Mouse (Mus musculus): ENCODE measurements around the gene Brpf3. TPM values are rescaled to one million over a fixed set of nuclear protein-coding genes. Genes with fewer than 3 reads are reported as not detected.
A peak's percentile ranks its signal among the peaks of the same experiment; 100 is the strongest.

The Brpf3 gene
- polyA plus RNA-seq, 1 experiment from 2014 or later: 7.0 TPM

DNA sequence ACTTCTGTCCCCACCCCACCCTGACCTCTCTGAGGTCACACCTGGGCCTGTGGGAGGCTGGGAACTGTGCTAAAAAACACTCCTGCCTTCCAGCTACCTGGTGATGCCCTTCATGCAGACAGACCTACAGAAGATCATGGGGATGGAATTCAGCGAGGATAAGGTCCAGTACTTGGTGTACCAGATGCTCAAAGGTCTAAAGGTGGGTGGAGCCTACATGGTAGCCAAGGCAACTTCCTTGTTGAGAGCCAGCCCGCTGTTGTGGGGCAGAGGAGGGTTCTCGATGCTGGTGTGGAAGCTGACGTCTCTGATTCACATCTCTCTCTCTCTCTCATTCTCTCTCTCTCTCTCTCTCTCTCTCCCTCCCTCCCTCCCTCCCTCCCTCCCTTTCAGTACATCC is 25.7 kb upstream of the Brpf3 start:
- no peaks in the 10 kb centered on the region for H3K9me3 ChIP-seq (replicated peaks)
- no peak overlapping the region for H3K9ac ChIP-seq (replicated peaks)
- ATAC-seq (ENCODE audit: low FRiP score): no peak
- H3K27ac ChIP-seq (replicated peaks): no peak overlapping the region
- H3K4me3 ChIP-seq (replicated peaks): no peak overlapping the region
- peaks cover 15% of the 10 kb centered on the region for H3K27me3 ChIP-seq (replicated peaks)
- no peak overlapping the region for H3K4me2 ChIP-seq
- peaks cover 4% of the 10 kb centered on the region for H3K4me1 ChIP-seq
- H3K36me3 ChIP-seq: no peaks in the 10 kb centered on the region
- WGBS: 87% methylated on average over 4 of the region's 4 CpGs

- Histone ChIP-seq H3K4me2 (no peak overlapping the region), H3K4me3 (replicated peaks) (no peak overlapping the region), H3K9me3 (replicated peaks) (no peaks in the 10 kb centered on the region), H3K27ac (replicated peaks) (no peak overlapping the region), H3K27me3 (replicated peaks) (0 out of 2 replicates have a peak, but pooled peaks cover 2% of the 10 kb centered on the region), H3K9ac (replicated peaks) (no peak overlapping the region), H3K36me3 (no peaks in the 10 kb centered on the region), H3K4me1 (no peaks in the 10 kb centered on the region)
- no peak for ATAC-seq (ENCODE audit: low FRiP score)
- 92% methylated on average over 3 of the region's 3 CpGs for WGBS
Measured at GRCm38 (mm10) chr17:28776817-28777216, 24.1 kb upstream of the Brpf3 start.

GRCm38 (mm10) chr17:28777231-28778005 is 23.5 kb upstream of the Brpf3 start:
- Histone ChIP-seq H3K4me3 (replicated peaks) (no peak overlapping the region), H3K4me2 (no peak overlapping the region), H3K27me3 (replicated peaks) (no peaks in the 10 kb centered on the region), H3K9me3 (replicated peaks) (no peaks in the 10 kb centered on the region), H3K27ac (replicated peaks) (no peak overlapping the region), H3K9ac (replicated peaks) (no peak overlapping the region), H3K4me1 (no peaks in the 10 kb centered on the region), H3K36me3 (no peaks in the 10 kb centered on the region)
- 84% methylated on average over 16 of the region's 16 CpGs for WGBS
- ATAC-seq (ENCODE audit: low FRiP score): no peak

DNA sequence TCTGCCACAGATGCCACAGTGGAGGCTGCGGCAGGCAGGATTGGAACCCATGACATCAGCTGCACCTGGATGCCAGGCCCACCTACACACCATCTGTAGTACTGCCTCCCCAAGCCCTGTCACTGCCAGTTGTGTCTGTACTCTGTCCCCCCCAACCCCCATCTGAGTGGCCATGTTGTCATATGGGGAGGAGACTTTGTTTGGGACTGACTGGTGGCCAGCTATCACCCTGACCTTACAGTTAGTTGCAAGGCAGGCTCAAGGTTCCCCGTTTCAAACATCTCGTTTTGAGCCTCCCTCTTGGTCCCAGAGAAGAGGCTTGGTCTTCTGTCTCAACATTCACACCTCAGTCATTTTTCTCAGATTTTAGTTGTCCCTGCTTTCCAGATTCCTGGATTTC is 21.2 kb upstream of the Brpf3 start:
- 93% methylated on average over 3 of the region's 3 CpGs for WGBS
- H3K27me3 ChIP-seq (replicated peaks): no peaks in the 10 kb centered on the region
- no peaks in the 10 kb centered on the region for H3K9me3 ChIP-seq (replicated peaks)
- no peak overlapping the region for H3K4me3 ChIP-seq (replicated peaks)
- ATAC-seq (ENCODE audit: low FRiP score): no peak
- no peak overlapping the region for H3K4me2 ChIP-seq
- no peaks in the 10 kb centered on the region for H3K4me1 ChIP-seq
- H3K27ac ChIP-seq (replicated peaks): no peak overlapping the region
- no peak overlapping the region for H3K9ac ChIP-seq (replicated peaks)
- no peaks in the 10 kb centered on the region for H3K36me3 ChIP-seq

DNA sequence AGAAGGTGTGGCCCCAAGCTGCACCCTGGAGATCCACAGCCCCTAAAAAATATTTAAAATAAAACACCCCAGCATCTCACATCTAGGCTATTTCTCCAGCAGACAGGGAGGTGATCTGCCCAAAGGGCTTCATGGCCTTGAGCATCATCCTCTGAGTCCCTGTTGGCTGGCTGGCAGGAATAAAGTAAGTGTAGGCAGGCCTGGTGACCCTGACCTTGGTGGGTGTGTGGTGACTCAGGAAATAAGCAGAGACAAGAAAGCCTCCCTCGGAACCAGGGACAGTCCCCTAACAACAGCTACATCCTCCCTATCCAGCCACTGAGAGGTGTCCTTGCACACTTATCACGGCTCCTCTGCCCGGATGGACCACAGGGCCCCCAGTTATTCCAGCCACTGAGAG is 20.1 kb upstream of the Brpf3 start:
- no peak overlapping the region for H3K4me3 ChIP-seq (replicated peaks)
- 89% methylated on average over 3 of the region's 3 CpGs for WGBS
- no peak overlapping the region for H3K9ac ChIP-seq (replicated peaks)
- no peaks in the 10 kb centered on the region for H3K36me3 ChIP-seq
- no peaks in the 10 kb centered on the region for H3K27me3 ChIP-seq (replicated peaks)
- no peaks in the 10 kb centered on the region for H3K9me3 ChIP-seq (replicated peaks)
- H3K27ac ChIP-seq (replicated peaks): no peak overlapping the region
- no peak for ATAC-seq (ENCODE audit: low FRiP score)
- no peaks in the 10 kb centered on the region for H3K4me1 ChIP-seq
- H3K4me2 ChIP-seq: no peak overlapping the region

- H3K27ac ChIP-seq (replicated peaks): no peak overlapping the region
- H3K36me3 ChIP-seq: no peaks in the 10 kb centered on the region
- H3K4me2 ChIP-seq: no peak overlapping the region
- ATAC-seq (ENCODE audit: low FRiP score): no peak
- H3K9ac ChIP-seq (replicated peaks): no peak overlapping the region
- no peak overlapping the region for H3K4me3 ChIP-seq (replicated peaks)
- H3K4me1 ChIP-seq: no peaks in the 10 kb centered on the region
- 50% methylated on average over 9 of the region's 9 CpGs for WGBS
- H3K9me3 ChIP-seq (replicated peaks): no peaks in the 10 kb centered on the region
- H3K27me3 ChIP-seq (replicated peaks): no peaks in the 10 kb centered on the region
Measured at GRCm38 (mm10) chr17:28781290-28782045, 19.4 kb upstream of the Brpf3 start.

GRCm38 (mm10) chr17:28785036-28785435 is 15.9 kb upstream of the Brpf3 start:
- H3K36me3 ChIP-seq: no peaks in the 10 kb centered on the region
- no peaks in the 10 kb centered on the region for H3K4me1 ChIP-seq
- no peak overlapping the region for H3K9ac ChIP-seq (replicated peaks)
- H3K27ac ChIP-seq (replicated peaks): no peak overlapping the region
- no peak overlapping the region for H3K4me2 ChIP-seq
- no peaks in the 10 kb centered on the region for H3K9me3 ChIP-seq (replicated peaks)
- ATAC-seq (ENCODE audit: low FRiP score): no peak
- 87% methylated on average over 3 of the region's 3 CpGs for WGBS
- no peaks in the 10 kb centered on the region for H3K27me3 ChIP-seq (replicated peaks)
- no peak overlapping the region for H3K4me3 ChIP-seq (replicated peaks)

- no peaks in the 10 kb centered on the region for H3K4me1 ChIP-seq
- 96% methylated on average over 12 of the region's 12 CpGs for WGBS
- H3K27ac ChIP-seq (replicated peaks): no peak overlapping the region
- H3K27me3 ChIP-seq (replicated peaks): no peaks in the 10 kb centered on the region
- ATAC-seq (ENCODE audit: low FRiP score): no peak
- H3K9ac ChIP-seq (replicated peaks): no peak overlapping the region
- no peak overlapping the region for H3K4me2 ChIP-seq
- no peak overlapping the region for H3K4me3 ChIP-seq (replicated peaks)
- no peaks in the 10 kb centered on the region for H3K9me3 ChIP-seq (replicated peaks)
- H3K36me3 ChIP-seq: no peaks in the 10 kb centered on the region
Measured at GRCm38 (mm10) chr17:28787507-28787906, 13.4 kb upstream of the Brpf3 start.

- Histone ChIP-seq H3K27me3 (replicated peaks) (no peaks in the 10 kb centered on the region), H3K4me1 (peaks cover 19% of the 10 kb centered on the region), H3K36me3 (no peaks in the 10 kb centered on the region), H3K9me3 (replicated peaks) (no peaks in the 10 kb centered on the region), H3K27ac (replicated peaks) (no peak overlapping the region), H3K4me3 (replicated peaks) (no peak overlapping the region), H3K4me2 (no peak overlapping the region), H3K9ac (replicated peaks) (no peak overlapping the region)
- ATAC-seq (ENCODE audit: low FRiP score): no peak
- WGBS: 92% methylated on average over 4 of the region's 4 CpGs
Measured at GRCm38 (mm10) chr17:28797031-28797430, 3.9 kb upstream of the Brpf3 start.

DNA sequence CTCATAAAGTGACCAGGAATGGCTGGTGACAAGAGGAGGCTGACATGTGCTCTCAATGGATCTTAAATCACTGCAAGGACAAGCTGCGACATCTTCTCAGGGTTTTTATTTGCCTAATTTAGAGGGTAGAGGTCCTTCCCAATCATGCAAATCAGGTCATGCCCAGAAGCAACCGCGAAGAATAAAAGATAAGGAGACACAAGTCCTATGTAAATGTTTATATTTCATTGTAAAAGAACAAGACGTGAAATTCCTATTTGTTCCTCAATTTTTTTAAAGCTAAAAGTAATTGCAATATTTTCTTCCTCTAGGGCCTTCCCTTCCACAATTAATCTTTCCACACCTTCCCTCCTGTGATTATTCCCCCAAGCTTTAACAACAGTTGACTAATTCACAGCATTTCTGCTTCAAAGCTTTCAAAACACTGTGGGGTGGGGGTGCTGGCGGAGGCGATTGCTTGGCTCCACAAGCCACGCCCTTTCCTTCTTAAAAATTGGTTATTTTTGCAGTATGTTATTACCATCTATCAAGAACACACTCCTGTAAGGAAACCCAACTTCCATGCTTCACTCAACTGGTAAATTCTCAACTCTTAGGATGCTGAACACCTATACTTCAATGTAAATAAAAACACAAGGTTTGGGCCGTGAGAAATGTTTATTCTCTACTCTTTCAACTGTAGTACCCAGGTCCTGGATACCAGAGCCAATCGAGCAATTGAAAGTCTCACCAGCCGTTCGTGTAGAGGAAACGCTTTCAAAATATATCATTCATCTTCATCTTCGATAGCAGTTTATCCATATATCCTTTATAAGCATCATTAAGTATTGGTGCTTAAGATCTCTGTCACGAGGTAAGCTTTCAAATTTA is 1.4 kb upstream of the Brpf3 start:
- 9% methylated on average over 14 of the region's 14 CpGs for WGBS
- Histone ChIP-seq H3K9ac (replicated peaks) (0 out of 2 replicates have a peak overlapping the region, but pooled peaks have one; percentile 28), H3K27me3 (replicated peaks) (no peaks in the 10 kb centered on the region), H3K36me3 (no peaks in the 10 kb centered on the region), H3K9me3 (replicated peaks) (no peaks in the 10 kb centered on the region), H3K4me3 (replicated peaks) (peak overlapping the region; percentile 75), H3K4me1 (peaks cover 32% of the 10 kb centered on the region), H3K4me2 (peak overlapping the region; percentile 98), H3K27ac (replicated peaks) (peak overlapping the region; percentile 99; the same call in 1 of the 2 replicates)
- no peak for ATAC-seq (ENCODE audit: low FRiP score)

DNA sequence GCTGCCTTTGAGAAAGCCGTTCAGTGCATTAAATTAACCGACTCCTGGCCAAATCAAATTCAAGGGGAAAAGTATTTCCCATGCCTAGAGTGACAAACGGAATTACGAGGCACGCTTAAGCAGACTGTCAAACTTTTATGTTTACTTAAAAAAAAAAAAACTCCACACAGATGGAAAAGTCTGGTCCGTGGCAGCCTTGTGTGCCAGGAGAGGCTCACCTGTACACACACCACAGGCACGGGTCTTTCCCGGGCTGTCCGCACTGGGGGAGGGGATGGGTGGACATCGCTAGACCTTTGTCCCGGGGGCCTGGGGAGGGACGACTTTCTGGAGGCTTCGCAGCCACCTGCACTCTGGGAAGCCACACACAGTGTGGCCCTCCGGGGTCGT is 614 bp upstream of the Brpf3 start:
- H3K9ac ChIP-seq (replicated peaks): peak overlapping the region; percentile 96
- H3K9me3 ChIP-seq (replicated peaks): no peaks in the 10 kb centered on the region
- H3K27me3 ChIP-seq (replicated peaks): no peaks in the 10 kb centered on the region
- H3K4me1 ChIP-seq: peaks cover 32% of the 10 kb centered on the region
- under 1% methylated on average over 15 of the region's 15 CpGs for WGBS
- peak; percentile 21; the same call in 1 of the 2 replicates for ATAC-seq (ENCODE audit: low FRiP score)
- peak overlapping the region; percentile 98 for H3K4me2 ChIP-seq
- peak overlapping the region; percentile 75 for H3K4me3 ChIP-seq (replicated peaks)
- H3K27ac ChIP-seq (replicated peaks): peak overlapping the region; percentile 99
- H3K36me3 ChIP-seq: no peaks in the 10 kb centered on the region
